Mouse (Mus musculus) heart, postnatal 36 days (tissue): Measurements from ENCODE around the gene H2afy2. TPM values are rescaled to one million over a fixed set of nuclear protein-coding genes. Genes with fewer than 3 reads are reported as not detected.
A peak's percentile ranks its signal among the peaks of the same experiment; 100 is the strongest.

Source experiments
- DNase-seq, 2 experiments: peaks; one replicate each; pipeline ENCODE4 v3.0.0; 2021 to 2022
- intact Hi-C: fragments of 180-260 bp; cut with DNase I; formaldehyde crosslinking; loops from one replicate; pipeline ENCODE4 v1.15.1; 2025
- total RNA-seq, 2 experiments: library from RNA; stranded (reverse); gene quantifications; 2 replicates each; pipeline ENCODE4 v1.2.3; 2021

H2afy2 gene
- total RNA-seq, 2 experiments from 2014 or later: 3.6 to 5.7 TPM

DNA sequence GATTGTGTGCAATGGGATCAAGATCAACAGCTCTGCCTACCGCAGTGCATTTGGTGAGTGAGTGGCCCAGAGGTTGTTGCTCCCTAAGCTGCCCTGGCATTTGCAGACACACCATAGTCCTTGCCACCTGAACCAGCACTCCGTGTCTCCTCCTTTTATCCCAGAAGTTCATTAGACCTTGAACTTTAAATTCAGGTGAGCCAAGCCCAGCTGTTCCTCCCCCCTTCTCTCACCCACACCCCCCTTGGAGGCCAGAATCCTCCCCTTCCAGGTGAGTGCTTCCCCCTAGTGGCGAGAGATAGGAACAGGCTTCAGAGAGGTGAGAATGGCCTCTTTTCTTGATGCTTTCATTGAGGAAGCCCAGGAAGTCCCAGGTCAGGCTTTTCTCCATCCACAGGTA is 49.6 kb downstream of the H2afy2 start:
- no peak for DNase-seq
- intact Hi-C loops: no loop called here

DNA sequence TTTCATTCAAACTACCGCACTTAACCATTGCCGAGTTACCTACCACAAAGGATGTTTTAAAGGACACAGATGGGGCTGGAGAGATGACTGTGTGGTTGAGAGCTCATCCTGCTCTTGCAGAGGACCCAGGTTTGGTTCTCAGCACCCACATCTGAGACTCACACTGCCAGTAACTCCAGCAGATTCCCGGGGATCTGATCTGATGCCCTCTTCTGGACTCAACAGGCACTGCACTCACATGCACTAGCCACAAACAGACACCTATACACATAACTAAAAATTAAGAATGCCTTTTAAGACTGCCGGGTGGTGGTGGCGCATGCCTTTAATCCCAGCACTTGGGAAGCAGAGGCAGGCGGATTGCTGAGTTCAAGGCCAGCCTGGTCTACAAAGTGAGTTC is 53.8 kb downstream of the H2afy2 start:
- DNase-seq: no peak
- intact Hi-C loops: no loop called here

DNA sequence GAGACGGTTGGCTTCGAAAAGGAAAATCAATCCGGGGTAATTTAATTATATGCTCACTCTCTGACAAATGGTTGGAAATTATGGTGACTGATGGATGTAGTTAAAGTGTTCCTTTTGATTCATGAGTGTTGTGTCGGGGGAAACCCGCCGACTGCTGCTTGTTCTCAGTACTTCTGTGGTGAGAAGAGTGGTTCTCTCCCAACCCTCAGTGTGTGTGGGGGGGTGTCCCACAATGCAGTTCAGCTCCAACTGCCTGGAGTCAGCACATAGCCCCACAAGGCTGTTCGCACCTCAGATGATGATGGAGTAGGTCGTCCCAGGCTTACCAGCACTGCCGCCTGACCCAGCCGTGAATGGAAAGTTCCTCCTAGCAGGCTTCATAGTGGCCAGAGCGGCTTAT is 54.8 kb downstream of the H2afy2 start:
- intact Hi-C loops: no loop called here
- DNase-seq: no peak

DNA sequence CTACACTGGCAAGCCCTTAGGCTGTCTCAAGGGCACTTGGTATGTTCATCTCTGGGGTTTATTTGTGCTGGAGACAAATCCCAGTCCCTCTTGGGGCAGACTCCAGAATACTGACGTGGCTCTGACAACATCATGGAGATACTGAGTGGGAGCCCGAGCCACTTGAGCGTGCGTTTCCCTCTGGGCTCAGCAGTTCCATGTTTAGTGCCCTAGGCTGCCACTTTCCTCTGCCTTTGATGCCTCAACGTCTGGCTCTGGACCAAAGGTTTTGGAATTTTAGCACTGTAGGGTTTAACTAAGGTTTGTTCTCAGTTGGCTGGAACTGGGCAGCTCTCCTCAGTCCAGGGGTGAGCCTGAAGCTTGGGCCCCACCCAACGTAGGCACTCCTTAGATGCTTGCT is 60.7 kb downstream of the H2afy2 start:
- no peak for DNase-seq

DNA sequence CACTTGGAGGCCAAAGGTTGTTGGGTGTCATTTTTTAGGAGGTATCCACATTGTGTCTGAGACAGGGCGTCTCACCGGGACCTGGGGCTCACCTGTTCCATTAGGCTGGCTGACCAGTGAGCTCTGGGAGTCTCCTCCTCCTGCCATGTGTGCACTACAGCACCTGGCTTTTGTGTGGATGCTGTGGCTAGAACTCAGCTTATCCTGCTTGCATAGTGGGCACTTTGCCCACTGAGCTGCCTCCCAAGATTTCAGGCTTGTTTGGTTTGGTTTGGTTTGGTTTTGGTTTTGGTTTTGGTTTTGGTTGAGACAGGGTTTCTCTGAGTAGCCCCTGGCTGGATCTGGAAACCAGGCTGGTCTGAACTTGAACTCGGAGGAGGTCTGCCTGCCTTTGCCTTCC is 61.7 kb downstream of the H2afy2 start:
- no peak for DNase-seq
- intact Hi-C loops: no loop called here

More for the DNA sequence above, 60.7 kb downstream of the H2afy2 start:
- intact Hi-C loops: no loop called here

DNA sequence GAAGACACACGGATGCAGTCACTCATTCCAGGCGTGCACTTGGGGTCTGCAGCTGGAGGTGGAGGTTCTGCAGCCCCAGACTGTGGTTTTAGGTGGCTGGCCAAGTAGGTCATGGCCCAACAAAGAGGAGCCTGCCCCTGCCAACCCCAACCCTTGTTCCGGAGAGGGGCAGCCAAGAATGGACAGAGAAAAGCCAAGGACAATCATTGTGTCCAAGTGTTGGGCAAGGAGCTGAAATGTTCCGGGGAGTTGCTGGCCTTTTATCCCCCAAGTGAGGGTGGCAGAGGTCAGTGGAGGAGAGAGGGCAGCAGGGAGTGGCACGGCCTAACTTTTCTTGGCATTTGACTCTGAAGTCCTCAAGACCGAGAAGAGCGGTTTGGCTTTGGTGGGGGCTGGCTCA is 63.6 kb downstream of the H2afy2 start:
- DNase-seq: no peak
- intact Hi-C loops: no loop called here

DNA sequence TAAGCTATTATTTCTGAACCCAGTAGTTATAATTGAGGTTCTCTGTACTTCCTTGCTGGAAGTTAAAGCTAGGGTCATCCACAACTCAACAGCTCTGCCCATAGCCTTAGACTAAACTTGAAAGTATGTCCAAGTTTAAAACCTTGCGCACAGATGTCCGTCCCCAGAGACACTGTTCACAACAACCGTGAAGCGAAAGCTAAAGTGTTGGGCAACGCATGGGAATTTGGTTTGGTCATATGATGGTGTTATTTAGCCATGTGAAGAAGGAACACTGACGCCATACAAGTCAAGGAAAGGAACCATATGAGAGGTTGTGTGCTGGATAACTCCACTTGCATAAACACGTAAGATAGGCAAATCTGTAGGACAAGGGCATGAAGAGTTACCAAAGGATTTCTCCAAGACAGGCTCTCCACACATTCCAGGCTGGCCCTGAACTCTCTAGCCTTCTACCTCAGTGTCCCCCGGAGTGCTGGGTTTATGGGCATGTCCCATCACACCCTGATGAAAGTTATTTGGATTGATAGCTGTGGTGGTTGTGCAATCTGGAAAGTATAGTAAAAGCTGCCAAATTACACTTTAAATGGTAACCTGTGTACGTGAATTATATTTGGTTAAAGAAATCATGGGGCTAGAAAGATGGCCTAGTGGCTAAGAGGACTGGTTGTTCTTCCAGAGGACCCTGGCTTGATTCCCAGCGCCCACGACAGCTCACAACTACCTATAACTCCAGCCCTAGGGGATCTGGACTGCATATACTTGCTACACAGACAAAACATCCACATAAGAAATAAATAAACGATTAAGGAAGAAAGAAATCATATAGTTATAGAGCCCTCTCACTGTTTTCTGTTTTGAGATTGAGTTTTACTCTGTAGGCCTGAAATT is 66.3 kb downstream of the H2afy2 start:
- DNase-seq: no peak
- intact Hi-C loops: no loop called here

DNA sequence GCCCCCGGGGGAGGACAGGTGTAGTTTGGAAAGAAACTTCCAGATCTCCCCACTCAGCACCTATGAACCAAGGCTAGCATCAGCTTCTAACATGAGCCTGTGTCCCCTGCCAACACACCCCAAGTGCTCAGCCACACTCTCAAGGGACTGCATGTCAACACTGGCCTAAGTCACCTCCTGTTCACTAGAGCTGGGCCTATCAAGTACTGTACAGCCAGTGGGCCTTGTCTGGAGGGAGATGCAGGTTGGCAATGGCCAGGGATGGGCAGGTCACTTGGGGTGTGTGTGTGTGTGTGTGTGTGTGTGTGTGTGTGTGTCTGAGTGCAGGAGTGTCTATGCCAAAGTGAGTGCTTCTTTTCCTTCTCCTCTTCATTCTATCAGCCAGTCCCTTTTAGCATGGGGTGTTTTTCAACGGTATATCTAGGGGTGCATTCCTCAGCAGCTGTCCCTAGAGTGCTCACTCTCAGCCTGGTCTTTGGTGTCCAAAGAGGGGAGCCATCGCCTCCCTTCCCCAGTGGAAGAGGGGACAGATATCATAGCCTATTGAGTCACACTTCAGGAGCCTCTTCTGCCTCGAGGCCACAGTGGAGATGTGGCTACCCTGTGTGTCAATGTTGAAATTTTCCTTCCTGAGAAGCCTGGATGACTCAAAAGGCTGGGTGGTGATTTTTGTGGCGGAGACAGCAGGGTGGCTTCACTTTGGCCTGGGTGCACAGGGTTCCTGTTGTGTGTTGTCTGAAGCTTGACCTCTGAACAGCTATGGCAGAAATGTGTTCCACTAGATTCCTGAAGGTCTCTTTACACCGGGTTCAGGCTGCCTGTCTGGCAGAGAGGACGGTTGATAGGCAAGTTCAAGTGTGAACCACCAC is 67.7 kb downstream of the H2afy2 start:
- DNase-seq: no peak
- intact Hi-C loops: no loop called here

DNA sequence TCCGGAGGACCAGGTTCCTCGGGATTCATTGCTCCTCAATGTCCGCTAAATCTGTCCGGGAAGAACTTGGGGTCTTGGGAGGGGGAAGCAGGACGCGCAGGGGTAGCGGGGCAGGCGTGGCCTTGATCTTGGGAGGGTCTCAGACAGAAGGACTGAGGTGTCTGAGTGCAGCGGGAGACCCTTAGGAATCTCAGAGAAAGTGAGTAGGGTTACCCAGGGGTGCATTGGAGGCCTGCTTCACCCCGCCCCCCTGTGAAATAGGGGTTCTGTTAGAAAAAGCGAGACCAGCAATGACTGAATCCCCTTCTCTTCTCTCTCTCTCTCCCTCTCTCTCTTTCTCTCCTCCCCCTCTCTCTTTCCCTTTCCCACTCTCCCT is 68.5 kb downstream of the H2afy2 start:
- DNase-seq: no peak
- intact Hi-C loops: no loop called here

DNA sequence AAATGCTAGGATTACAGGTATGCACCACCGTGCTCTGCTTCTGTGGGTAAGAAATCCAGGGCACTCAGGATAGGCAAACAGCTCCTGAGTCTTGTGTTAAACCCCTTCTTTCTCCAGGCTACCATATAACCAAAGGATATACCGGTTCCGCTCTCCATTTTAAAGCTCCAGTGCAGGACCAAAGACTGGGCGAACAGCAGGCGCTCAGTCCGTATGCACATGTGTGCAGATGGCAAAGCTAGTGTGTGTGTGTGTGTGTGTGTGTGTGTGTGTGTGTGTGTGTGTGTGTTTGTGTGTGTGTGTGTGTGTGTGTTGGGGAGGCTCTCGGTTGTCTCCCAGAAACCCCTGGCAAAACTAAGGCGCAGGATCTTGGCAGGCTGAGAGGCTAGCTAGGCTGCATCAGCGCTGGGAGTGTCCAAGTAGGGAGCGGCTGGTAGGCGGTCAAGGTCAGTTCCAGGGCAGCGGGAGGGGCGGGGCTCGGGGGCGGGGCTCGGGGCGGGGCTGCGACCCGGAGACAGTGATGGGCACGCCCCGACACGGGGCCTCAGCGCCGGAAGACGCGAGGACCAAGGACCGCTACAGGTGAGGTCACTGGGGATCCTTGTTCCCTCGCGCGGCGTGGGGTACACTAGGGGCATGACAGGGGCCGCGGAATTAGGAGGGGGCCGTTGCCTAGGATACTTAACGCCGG is 69.0 kb downstream of the H2afy2 start, which contains the start of gene Aifm2:
Gene Aifm2, plus strand, starts transcription at position 493 of the 691 bp plus-strand sequence.
- intact Hi-C loops: no loop called here
- peak; percentile 60 to 71 for DNase-seq

DNA sequence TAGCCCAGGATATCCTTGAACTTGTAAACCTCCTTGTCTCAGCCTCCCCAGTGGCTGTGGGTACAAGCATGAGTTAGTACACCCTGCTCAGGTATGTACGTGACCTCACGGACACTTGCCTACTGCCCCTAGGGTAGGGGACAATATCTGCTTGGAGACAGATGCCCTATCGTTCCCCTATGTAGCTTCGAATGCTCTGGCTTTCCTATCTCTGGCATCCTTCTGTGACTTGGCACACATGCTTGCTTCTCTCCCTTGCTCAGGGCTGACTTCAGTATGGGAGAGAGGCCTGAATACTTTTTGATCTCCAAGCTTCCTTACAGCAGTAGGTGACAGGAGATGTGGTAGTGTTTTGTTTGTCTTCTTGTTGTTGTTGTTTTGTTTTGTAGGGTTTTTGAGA is 69.8 kb downstream of the H2afy2 start:
- DNase-seq: no peak
- intact Hi-C loops: no loop called here

DNA sequence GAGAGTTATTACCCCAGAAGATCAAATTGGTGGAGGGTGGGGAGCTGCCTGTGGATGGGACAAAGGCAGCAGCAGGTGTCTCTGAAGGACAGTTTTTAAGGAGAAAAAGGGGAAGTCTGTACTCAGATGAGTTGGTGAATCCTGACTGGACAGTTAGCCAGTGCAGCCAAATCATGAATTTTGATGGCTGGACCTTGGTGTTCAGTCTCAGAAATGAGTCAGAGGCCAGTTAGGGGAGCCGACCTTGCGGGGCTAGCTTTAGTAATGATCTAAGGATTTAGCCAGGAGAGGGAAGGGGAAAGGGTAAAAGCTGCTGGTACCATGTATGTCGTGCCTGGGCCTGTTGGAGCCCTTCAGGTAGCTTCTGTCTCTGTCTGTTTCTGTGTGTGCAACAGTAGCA is 70.3 kb downstream of the H2afy2 start:
- intact Hi-C loops: no loop called here
- DNase-seq: no peak

DNA sequence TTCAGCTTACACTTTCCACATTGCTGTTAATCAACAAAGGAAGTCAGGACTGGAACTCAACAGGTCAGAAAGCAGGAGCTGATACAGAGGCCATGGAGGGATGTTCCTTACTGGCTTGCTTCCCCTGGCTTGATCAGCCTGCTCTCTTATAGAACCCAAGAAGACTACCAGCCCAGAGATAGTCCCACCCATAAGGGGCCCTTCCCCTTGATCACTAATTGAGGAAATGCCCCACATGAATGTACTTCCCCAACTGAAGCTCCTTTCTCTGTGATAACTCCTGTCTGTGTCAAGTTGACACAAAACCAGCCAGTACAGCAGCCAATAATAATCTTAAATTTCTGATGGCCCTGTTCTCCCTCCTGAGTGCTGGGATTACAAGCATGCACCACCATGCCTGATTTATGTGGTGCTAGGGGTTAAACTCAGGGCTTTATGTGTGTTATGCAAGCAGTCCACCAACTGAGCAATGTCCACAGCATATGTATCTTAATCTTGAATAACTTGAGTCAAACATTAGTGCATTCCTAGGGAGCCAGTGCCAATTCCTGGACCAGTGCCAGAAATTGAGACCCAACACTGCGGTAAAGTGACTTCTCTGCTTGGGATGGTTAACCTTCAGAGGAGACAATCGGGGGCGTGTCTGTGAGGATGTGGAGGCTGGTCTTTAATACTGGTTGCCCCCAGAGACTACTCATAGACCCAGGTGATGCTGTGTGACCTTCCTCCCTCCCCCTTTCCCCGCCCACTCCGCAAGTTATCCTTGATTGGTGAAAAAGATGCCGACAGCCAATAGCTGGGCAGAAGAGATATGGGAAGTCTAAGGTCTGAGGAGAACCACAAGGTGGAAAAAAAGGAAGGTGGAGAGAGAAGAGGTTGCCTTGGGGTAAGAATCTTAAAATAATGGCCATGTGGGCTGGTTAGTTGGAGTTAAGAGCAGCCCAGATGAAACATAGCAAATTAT is 77.3 kb downstream of the H2afy2 start:
- no peak for DNase-seq
- intact Hi-C loops: no loop called here

DNA sequence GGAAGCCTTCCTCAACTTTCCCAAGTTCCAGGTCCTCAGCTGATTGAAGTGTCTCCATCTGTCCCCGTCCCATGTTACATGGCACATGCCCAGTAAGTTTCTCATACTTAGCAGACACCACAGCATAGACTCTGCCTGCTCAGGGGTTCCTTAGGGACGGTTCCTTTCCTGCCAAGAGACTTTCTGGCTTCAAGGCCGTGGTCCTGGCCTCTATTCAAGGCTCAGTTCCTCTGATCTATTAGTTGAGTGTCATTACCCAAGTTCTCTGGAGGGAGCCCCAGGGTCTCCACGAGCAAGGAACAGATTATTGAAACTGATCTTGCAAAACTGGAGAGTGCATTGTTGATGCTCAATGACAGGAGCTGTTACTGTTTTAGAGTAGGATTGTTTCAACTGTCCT is 79.3 kb downstream of the H2afy2 start:
- no peak for DNase-seq
- intact Hi-C loops: no loop called here

DNA sequence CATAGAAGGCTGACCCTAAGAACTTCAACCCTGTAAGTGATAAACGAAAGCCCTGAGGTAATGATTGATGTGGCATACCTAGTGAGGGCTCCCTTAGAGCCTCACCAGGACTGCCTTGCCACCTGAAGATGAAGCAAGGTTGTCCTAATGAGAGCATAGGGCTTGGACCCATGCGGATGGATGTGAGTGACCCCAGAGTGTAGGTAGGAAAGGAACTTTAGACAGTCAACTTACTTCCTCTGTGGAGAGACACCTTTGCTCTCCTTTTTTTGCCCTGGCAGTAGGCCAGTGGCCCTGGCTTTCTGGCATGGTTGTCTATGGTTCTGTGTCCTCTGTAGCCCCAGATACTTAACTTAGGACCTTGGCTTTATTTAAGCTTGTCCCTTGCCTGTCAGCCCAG is 86.9 kb downstream of the H2afy2 start:
- no peak for DNase-seq
- intact Hi-C loops: no loop called here

DNA sequence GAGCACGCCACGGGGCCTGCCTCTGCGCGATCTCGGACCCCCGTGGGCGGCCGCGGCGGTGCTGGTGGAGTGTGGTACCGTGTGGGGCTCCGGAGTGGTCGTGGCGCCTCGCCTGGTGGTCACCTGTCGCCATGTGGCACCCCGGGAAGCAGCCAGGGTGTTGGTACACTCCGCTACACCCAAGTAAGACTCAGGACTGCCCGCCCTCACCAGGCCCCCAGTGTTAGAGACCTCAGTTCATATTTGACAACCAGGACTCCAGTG is 87.5 kb downstream of the H2afy2 start:
- no peak for DNase-seq
- intact Hi-C loops: no loop called here

DNA sequence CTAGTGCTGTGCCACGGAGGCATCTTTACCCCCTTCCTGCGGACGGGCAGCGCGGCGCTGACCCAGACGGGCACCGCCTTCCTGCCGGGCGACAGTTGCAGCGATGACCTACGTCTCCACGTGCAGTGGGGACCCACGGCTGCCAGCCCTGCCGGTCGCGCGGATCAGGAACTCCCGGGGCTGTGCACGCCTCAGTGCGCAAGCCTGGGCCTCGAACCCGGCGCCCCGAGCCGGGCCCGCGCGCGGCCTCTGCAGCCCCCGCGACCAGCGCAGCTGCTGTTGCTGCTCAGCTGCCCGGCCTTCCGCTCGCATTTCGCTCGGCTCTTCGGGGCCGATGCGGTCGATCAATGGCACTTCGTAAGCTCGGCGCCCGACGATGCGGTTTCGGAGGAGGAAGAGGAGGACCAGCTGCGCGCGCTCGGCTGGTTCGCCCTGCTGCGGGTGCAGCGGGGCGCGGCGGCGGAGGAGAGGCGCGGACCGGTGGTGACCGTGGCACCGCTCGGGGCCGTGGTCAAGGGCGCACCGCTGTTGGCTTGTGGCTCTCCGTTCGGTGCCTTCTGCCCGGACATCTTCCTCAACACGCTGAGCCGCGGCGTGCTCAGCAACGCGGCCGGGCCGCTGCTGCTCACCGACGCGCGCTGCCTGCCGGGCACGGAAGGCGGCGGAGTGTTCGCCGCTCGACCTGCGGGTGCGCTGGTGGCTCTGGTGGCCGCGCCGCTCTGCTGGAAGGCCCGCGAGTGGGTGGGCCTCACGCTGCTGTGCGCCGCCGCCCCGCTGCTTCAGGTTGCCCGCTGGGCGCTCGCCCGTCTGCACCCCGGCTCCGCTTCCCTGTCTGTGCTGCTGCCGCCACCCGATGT is 88.0 kb downstream of the H2afy2 start:
- DNase-seq: no peak
- intact Hi-C loops: no loop called here

DNA sequence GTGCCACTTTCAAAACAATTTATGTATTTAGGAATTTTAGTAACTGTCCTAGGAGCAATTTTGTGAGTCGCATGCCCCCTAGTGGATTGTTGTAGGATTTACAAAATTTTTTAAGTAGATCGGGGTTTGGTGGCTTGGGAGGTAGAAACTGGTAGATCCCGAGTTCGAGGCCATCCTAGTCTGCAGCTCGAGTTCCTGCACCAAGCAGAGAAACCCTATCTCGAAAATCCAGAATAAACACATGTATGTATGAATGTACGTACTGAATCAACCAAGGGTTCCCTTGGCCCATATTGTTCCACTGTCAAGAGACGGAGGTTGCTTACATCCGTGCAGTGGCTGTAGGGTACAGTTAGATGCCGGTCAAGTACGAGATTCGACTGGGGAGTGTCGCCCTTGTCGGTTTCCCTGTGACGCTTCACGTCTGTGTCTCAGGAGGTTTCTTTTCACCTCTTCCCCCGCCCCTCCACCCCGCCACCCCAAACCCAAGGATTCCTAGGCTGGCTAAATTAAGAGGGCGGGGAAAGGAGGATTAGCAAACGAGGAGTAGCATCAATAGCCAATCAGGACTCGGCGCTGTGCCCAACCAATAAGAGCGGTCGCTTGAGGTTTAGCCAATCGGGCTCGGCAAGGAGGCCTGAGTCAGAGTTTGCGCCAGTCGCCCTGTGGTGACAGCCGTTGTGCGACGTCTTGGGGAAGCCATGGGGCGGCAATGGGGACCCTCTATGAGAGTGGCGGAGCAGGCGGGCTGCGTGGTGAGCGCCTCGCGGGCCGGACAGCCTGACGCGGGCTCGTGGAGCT is 88.9 kb downstream of the H2afy2 start, which contains the start of gene Tysnd1:
Gene Tysnd1, plus strand, starts transcription at position 645 of the 801 bp plus-strand sequence.
- intact Hi-C loops: no loop called here
- peak; percentile 93 to 94 for DNase-seq
